Mouse (Mus musculus): ENCODE measurements around the gene Clmp. TPM values are rescaled to one million over a fixed set of nuclear protein-coding genes. Genes with fewer than 3 reads are reported as not detected.

Gene Clmp
- polyA plus RNA-seq, 1 experiment from 2014 or later, result 43.9 TPM

DNA sequence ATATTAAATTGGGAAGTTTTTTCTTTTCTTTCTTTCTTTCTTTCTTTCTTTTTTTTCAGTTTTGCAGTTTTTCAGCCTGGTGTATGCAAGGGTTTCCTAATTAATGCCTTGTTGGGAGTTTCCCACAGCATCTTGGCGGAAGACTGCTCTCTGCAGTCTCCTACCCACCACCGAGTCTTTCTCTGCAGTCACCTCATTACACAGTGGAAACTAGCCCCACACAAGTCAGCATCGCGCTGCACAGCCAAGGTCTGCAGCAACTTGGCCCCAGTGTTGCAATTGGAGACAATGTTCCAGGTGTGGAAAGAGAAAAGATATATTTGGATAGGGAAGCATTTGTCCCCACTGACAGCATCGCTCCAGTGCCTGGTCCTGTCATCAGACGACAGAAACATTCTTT lies 35.8 kb upstream of the Clmp start:
- DNase-seq (ENCODE audit: low spot score), result no peak
- H3K4me1 ChIP-seq (replicated peaks; ENCODE audit: control insufficient read depth, insufficient read depth, low read length), result no peaks in the 10 kb centered on the region
- no peak overlapping the region for H3K4me2 ChIP-seq (ENCODE audit: low read length)
- no peak overlapping the region for H3K4me3 ChIP-seq (ENCODE audit: low read depth, low read length)
- H3K27me3 ChIP-seq (replicated peaks; ENCODE audit: control insufficient read depth, insufficient read depth, low read length), result no peaks in the 10 kb centered on the region
- no peaks in the 10 kb centered on the region for H3K9me3 ChIP-seq (ENCODE audit: control insufficient read depth, low read length)
- no peak overlapping the region for H3K27ac ChIP-seq (ENCODE audit: low read depth)
- H3K36me3 ChIP-seq (ENCODE audit: control insufficient read depth, insufficient read depth, low read length), result no peaks in the 10 kb centered on the region
- 74% methylated on average over 6 of the region's 6 CpGs for WGBS
- H3K9ac ChIP-seq (ENCODE audit: low read length), result no peak overlapping the region
- no peak for ATAC-seq (replicated peaks; ENCODE audit: low FRiP score, low TSS enrichment, low read depth)

DNA sequence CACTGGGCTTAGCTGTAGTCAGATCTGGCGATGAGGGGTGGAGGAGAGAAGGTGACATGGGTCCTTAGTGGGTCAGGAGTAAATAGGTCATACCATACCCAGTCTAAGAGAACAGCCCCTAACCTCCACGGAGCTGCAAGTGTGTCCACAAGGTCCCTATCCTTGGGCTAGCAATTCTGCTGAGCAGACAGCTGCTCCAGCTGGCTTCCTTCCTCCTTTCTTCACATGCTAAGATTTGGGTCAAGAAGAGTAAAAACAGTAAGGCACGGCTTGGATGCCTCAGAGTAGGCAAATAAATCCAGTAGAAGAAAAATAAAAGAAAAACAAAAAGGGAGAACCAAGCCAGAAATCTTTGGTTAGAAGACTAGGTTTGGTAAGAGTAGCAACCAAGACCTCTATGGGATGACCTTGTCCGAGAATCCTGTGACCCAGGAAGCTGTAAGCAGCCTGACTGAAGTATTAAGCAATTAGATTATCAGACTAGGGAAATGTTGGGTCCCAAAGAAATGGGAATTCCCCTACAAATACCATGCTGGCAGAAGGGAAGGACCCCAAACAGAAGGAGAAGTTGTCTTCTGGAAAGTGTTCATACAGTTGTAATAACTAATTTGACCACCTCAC lies 34.4 kb upstream of the Clmp start:
- no peak overlapping the region for H3K4me3 ChIP-seq (ENCODE audit: low read depth, low read length)
- no peak for DNase-seq (ENCODE audit: low spot score)
- H3K4me2 ChIP-seq (ENCODE audit: low read length), result no peak overlapping the region
- 0 out of 2 replicates have a peak, but pooled peaks cover 3% of the 10 kb centered on the region for H3K4me1 ChIP-seq (replicated peaks; ENCODE audit: control insufficient read depth, insufficient read depth, low read length)
- ATAC-seq (replicated peaks; ENCODE audit: low FRiP score, low TSS enrichment, low read depth), result no peak
- no peak overlapping the region for H3K27ac ChIP-seq (ENCODE audit: low read depth)
- H3K9me3 ChIP-seq (ENCODE audit: control insufficient read depth, low read length), result no peaks in the 10 kb centered on the region
- WGBS, result 84% methylated on average over 4 of the region's 4 CpGs
- H3K9ac ChIP-seq (ENCODE audit: low read length), result no peak overlapping the region
- H3K36me3 ChIP-seq (ENCODE audit: control insufficient read depth, insufficient read depth, low read length), result no peaks in the 10 kb centered on the region
- no peaks in the 10 kb centered on the region for H3K27me3 ChIP-seq (replicated peaks; ENCODE audit: control insufficient read depth, insufficient read depth, low read length)

DNA sequence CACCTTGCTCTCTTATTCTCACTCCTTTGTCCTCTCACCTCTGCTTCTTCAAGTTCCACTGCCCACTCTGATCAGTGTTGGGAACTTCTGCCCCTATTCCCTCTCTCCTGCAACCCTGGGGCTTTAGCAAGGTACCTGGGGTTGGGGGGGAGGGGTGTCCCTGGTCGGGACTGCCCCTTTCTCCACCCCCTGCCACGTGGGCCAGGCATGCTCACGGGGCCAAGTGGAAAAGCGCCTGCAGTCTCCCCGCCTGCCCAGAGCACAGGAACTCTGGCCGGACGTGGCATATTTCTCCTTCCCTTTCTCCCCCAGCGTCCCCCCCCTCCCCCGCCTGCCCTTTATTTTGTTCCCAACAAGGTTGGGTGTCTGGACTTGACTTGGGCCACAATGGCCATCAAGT lies 33.0 kb upstream of the Clmp start:
- DNase-seq (ENCODE audit: low spot score) (no peak), ATAC-seq (replicated peaks; ENCODE audit: low FRiP score, low TSS enrichment, low read depth) (0 out of 2 replicates have a peak, but pooled peaks have one; percentile 55)
- 38% methylated on average over 9 of the region's 9 CpGs for WGBS
- H3K4me2 ChIP-seq (ENCODE audit: low read length), result no peak overlapping the region
- no peak overlapping the region for H3K4me3 ChIP-seq (ENCODE audit: low read depth, low read length)
- no peaks in the 10 kb centered on the region for H3K27me3 ChIP-seq (replicated peaks; ENCODE audit: control insufficient read depth, insufficient read depth, low read length)
- H3K9ac ChIP-seq (ENCODE audit: low read length), result no peak overlapping the region
- H3K4me1 ChIP-seq (replicated peaks; ENCODE audit: control insufficient read depth, insufficient read depth, low read length), result 0 out of 2 replicates have a peak, but pooled peaks cover 3% of the 10 kb centered on the region
- no peaks in the 10 kb centered on the region for H3K9me3 ChIP-seq (ENCODE audit: control insufficient read depth, low read length)
- no peak overlapping the region for H3K27ac ChIP-seq (ENCODE audit: low read depth)
- no peaks in the 10 kb centered on the region for H3K36me3 ChIP-seq (ENCODE audit: control insufficient read depth, insufficient read depth, low read length)

DNA sequence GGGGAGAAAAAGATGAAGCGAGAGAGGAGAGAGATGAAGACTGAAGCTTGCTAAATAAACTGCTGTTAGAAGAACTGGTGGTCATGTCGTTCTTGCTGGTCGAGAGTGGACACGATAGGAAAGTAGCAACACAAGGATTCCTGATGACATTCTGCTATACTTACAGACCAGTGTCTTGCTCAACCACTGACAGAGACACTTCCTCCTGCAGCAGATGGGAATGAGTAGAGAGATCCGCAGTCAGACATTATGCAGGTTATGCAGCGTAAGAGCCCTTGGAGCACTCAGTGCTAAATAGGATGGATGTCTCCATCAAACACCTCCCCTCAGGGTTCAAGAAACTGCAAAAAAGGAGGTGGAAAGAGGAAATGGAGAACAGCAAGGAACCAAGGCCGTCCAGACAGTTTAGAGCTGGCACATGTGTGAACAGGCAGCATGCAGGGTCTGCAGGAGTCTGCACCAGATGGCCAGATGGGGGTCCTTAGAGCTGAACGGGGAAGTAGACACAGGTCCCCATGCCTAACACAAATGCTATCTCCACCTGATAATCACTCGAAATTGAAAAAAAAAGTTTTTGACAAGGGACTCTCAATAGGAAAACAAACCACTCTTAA lies 19.5 kb upstream of the Clmp start:
- no peak for ATAC-seq (replicated peaks; ENCODE audit: low FRiP score, low TSS enrichment, low read depth)

DNA sequence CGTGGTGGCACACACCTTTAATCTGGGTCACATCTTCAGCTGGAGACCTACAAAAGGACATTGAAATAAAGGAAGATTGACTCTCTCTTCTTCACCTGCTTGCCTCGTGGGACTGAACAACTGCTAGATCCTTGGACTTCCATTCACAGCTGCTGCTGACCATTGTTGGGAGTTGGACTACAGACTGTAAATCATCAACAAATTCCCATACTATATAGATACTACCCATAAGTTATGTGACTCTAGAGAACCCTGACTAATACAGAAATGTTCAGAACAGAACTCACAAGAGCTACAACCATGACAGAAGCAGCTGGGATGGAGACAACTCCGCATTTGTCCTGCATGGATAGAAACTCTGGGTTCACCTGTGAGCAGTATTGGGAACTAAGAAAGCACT lies 15.4 kb upstream of the Clmp start, which contains the start of gene Gm21915:
Gene Gm21915 (plus strand): TSS at position 301 of the 400 bp plus-strand sequence.
- H3K9ac ChIP-seq (ENCODE audit: low read length), result no peak within 1 kb of the TSS
- H3K4me1 ChIP-seq (replicated peaks; ENCODE audit: control insufficient read depth, insufficient read depth, low read length), result peaks cover 16% of the 10 kb centered on the region
- no peak within 1 kb of the TSS for H3K4me2 ChIP-seq (ENCODE audit: low read length)
- DNase-seq (ENCODE audit: low spot score) (no peak), ATAC-seq (replicated peaks; ENCODE audit: low FRiP score, low TSS enrichment, low read depth) (no peak)
- no peak within 1 kb of the TSS for H3K4me3 ChIP-seq (ENCODE audit: low read depth, low read length)
- H3K27me3 ChIP-seq (replicated peaks; ENCODE audit: control insufficient read depth, insufficient read depth, low read length), result no peaks in the 10 kb centered on the region
- 0 out of 2 replicates have a peak within 1 kb of the TSS, but pooled peaks have one; percentile 22 for H3K27ac ChIP-seq (ENCODE audit: low read depth)
- WGBS, result 91% methylated on average over 3 of the region's 3 CpGs
- no peaks in the 10 kb centered on the region for H3K36me3 ChIP-seq (ENCODE audit: control insufficient read depth, insufficient read depth, low read length)
- H3K9me3 ChIP-seq (ENCODE audit: control insufficient read depth, low read length), result no peaks in the 10 kb centered on the region

More for the DNA sequence above, 19.5 kb upstream of the Clmp start:
- Histone ChIP-seq H3K9me3 (ENCODE audit: control insufficient read depth, low read length) (peaks cover 3% of the 10 kb centered on the region), H3K4me1 (replicated peaks; ENCODE audit: control insufficient read depth, insufficient read depth, low read length) (no peaks in the 10 kb centered on the region), H3K36me3 (ENCODE audit: control insufficient read depth, insufficient read depth, low read length) (no peaks in the 10 kb centered on the region), H3K27me3 (replicated peaks; ENCODE audit: control insufficient read depth, insufficient read depth, low read length) (no peaks in the 10 kb centered on the region), H3K9ac (ENCODE audit: low read length) (no peak overlapping the region), H3K4me3 (ENCODE audit: low read depth, low read length) (no peak overlapping the region), H3K4me2 (ENCODE audit: low read length) (no peak overlapping the region), H3K27ac (ENCODE audit: low read depth) (no peak overlapping the region)
- no peak for DNase-seq (ENCODE audit: low spot score)
- 79% methylated on average over 9 of the region's 9 CpGs for whole genome bisulfite sequencing

DNA sequence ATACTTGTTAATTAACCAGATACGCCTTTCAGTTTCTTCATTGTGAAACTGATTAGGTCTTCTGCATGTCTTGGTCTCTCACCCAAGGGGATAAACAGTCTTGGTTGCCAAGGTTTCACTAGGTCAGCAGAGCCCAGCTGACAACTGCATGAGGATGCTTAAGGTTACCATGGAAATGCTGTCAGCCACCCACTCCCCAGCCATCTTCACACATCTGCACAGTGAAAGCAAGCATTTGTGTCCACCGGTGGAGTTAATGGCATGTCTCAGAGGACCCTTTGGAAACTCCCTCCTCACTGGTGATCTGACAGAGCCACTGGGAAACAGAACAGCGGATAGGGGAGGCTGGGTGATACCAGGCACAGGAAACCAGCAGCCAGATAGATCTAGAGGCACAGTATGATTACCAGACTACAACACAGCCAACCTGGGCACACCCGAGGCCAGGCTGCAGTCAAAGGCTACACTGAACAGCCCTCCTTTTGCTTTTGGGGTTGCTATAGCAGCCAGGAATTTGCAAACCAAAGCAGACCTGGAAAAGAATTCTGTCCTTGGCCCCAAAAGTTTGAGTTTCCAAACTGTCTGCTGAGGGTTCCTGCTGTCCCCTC lies 14.3 kb upstream of the Clmp start:
- peak; percentile 56 for ATAC-seq (replicated peaks; ENCODE audit: low FRiP score, low TSS enrichment, low read depth)
- Histone ChIP-seq H3K9ac (ENCODE audit: low read length) (no peak overlapping the region), H3K4me3 (ENCODE audit: low read depth, low read length) (no peak overlapping the region), H3K4me2 (ENCODE audit: low read length) (no peak overlapping the region), H3K27ac (ENCODE audit: low read depth) (0 out of 2 replicates have a peak overlapping the region, but pooled peaks have one; percentile 22), H3K9me3 (ENCODE audit: control insufficient read depth, low read length) (no peaks in the 10 kb centered on the region), H3K4me1 (replicated peaks; ENCODE audit: control insufficient read depth, insufficient read depth, low read length) (peaks cover 25% of the 10 kb centered on the region), H3K36me3 (ENCODE audit: control insufficient read depth, insufficient read depth, low read length) (no peaks in the 10 kb centered on the region), H3K27me3 (replicated peaks; ENCODE audit: control insufficient read depth, insufficient read depth, low read length) (no peaks in the 10 kb centered on the region)
- no peak for DNase-seq (ENCODE audit: low spot score)
- 36% methylated on average over 4 of the region's 4 CpGs for WGBS

DNA sequence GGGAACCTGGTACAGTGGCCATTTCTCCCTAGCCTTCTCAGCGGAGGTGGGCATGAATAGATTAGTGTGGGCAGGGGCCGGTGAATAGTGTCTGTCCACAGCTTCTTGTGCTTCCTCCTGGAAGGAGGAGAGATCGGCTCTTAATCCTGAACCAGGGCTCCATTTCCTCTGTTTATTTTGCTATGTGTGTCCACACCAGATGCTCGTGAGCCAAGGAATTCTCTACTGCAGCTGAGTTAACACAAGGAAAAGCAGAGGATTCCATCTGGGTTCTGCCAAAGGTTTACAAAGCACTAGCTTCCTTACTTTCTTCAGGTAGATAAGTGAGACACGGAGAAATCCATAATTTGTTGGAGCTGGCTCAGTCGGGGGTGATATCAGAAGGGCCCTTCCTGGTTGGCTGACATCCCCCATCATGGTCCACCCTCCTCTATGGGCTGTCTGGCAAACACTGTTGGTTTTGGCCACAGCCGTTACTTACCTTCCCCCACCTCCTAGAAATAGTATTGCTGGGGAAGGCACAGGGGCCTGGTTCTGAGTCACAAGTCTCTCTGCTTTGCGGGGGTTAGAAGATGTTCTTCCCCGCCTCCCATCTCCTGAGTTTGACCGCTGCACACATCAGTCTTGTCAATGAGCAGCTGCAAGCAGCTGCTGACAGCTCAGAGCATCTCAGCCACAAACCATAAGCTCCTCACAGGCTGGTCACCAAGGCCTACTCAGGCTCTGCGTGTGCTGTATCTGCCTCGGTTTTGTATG lies 10.4 kb upstream of the Clmp start:
- Histone ChIP-seq H3K9ac (ENCODE audit: low read length) (no peak overlapping the region), H3K36me3 (ENCODE audit: control insufficient read depth, insufficient read depth, low read length) (no peaks in the 10 kb centered on the region), H3K27ac (ENCODE audit: low read depth) (peak overlapping the region; percentile 86), H3K4me1 (replicated peaks; ENCODE audit: control insufficient read depth, insufficient read depth, low read length) (peaks cover 34% of the 10 kb centered on the region), H3K4me3 (ENCODE audit: low read depth, low read length) (no peak overlapping the region; the same call in 1 of the 2 replicates), H3K9me3 (ENCODE audit: control insufficient read depth, low read length) (no peaks in the 10 kb centered on the region), H3K4me2 (ENCODE audit: low read length) (peak overlapping the region; percentile 22; the same call in 1 of the 2 replicates), H3K27me3 (replicated peaks; ENCODE audit: control insufficient read depth, insufficient read depth, low read length) (no peaks in the 10 kb centered on the region)
- DNase-seq (ENCODE audit: low spot score) (no peak), ATAC-seq (replicated peaks; ENCODE audit: low FRiP score, low TSS enrichment, low read depth) (0 out of 2 replicates have a peak, but pooled peaks have one; percentile 17)
- 33% methylated on average over 12 of the region's 12 CpGs for WGBS

DNA sequence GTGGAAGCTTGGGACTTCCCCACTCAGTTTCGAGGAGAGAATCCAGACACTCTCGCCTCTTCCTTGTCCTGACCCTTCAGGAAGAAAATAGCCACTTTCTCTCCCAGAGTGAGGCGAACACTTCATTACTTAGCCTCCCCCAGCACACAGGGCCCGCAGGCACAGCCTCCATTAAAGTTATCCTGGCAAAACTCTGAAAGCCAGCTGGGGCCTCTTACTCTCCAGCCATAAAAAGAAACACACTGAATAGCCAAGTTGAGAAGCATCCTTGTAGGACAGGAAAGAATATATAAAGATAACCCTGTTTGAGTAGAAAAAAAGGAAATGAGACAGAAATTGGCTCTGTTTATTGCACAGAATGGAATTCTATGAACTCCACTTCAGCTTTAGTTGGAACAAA lies 7.1 kb upstream of the Clmp start:
- Histone ChIP-seq H3K36me3 (ENCODE audit: control insufficient read depth, insufficient read depth, low read length) (no peaks in the 10 kb centered on the region), H3K4me2 (ENCODE audit: low read length) (no peak overlapping the region), H3K27me3 (replicated peaks; ENCODE audit: control insufficient read depth, insufficient read depth, low read length) (no peaks in the 10 kb centered on the region), H3K27ac (ENCODE audit: low read depth) (peak overlapping the region; percentile 64), H3K9ac (ENCODE audit: low read length) (no peak overlapping the region), H3K9me3 (ENCODE audit: control insufficient read depth, low read length) (no peaks in the 10 kb centered on the region), H3K4me1 (replicated peaks; ENCODE audit: control insufficient read depth, insufficient read depth, low read length) (peaks cover 25% of the 10 kb centered on the region), H3K4me3 (ENCODE audit: low read depth, low read length) (no peak overlapping the region)
- DNase-seq (ENCODE audit: low spot score), result no peak
- WGBS, result 41% methylated on average over 4 of the region's 4 CpGs
- ATAC-seq (replicated peaks; ENCODE audit: low FRiP score, low TSS enrichment, low read depth), result no peak
